11 mouse cellular contexts compared by ENCODE assay signal in genomic region chr3:9580952-9581798, GRCm38 (mm10). TPM values are rescaled to one million over a fixed set of nuclear protein-coding genes. Genes with fewer than 3 reads are reported as not detected.
DNase-seq lines count a peak whose midpoint lies in the region; ATAC-seq and TF ChIP-seq lines count a peak whose summit lies in the region.
"Had no signal": no experiment of that assay in that cellular context is flagged by ENCODE, and none has a peak within 500 bp of the region (broad histone marks: within the 10 kb centered on the region; RNA-seq: fewer than 3 reads in every experiment).

No protein-coding gene starts in this region.

- H3K27me3 ChIP-seq in kidney, embryonic 15.5 days = no peaks in the 10 kb centered on the region
- no peaks in the 10 kb centered on the region for H3K27me3 ChIP-seq in kidney, adult 2 months (replicated peaks; ENCODE audit: control insufficient read depth, insufficient read depth, low read length)
- no peaks in the 10 kb centered on the region for H3K27me3 ChIP-seq in liver, embryonic 11.5 days (replicated peaks; ENCODE audit: control insufficient read depth, insufficient read depth, low read length)

- peaks cover 61% of the 10 kb centered on the region for H3K4me1 ChIP-seq in kidney, embryonic 15.5 days
- H3K4me1 ChIP-seq in kidney, adult 2 months (ENCODE audit: control insufficient read depth, insufficient read depth, low read length) = peaks cover 8% of the 10 kb centered on the region; the same call in 1 of the 2 replicates
- peaks cover 35% of the 10 kb centered on the region for H3K4me1 ChIP-seq in liver, embryonic 11.5 days (replicated peaks; ENCODE audit: control insufficient read depth, insufficient read depth, low read length)

- no peaks in the 10 kb centered on the region for H3K36me3 ChIP-seq in kidney, embryonic 15.5 days
- H3K36me3 ChIP-seq in kidney, adult 2 months (ENCODE audit: control insufficient read depth, insufficient read depth, low read length) = no peaks in the 10 kb centered on the region
- no peaks in the 10 kb centered on the region for H3K36me3 ChIP-seq in liver, embryonic 11.5 days (ENCODE audit: control insufficient read depth, insufficient read depth, low read length)

- no peak overlapping the region for H3K4me3 ChIP-seq in kidney, embryonic 15.5 days (replicated peaks)
- no peak overlapping the region for H3K4me3 ChIP-seq in kidney, adult 2 months (ENCODE audit: insufficient read depth, low read depth, low read length)
- no peak overlapping the region for H3K4me3 ChIP-seq in liver, embryonic 11.5 days (ENCODE audit: low read depth, low read length)

- no peak for DNase-seq in kidney, adult 2 months
- DNase-seq in liver, embryonic 11.5 days (ENCODE audit: low spot score) = peak; percentile 43
- DNase-seq in spleen, postnatal 10 days (ENCODE audit: low spot score in 2 of 2) = peak; percentile 22 to 45
- DNase-seq in thymus, postnatal 25 days = no peak
- no peak for DNase-seq in cerebellum, adult 9-10 months
- DNase-seq: cerebellum, adult 18-20 months; gastrocnemius, postnatal 25 days; kidney, postnatal 10 days had no signal

- peak; percentile 38; the same call in 1 of the 2 replicates for ATAC-seq in kidney, embryonic 15.5 days (replicated peaks; ENCODE audit: low FRiP score)
- ATAC-seq in common myeloid progenitor, adult 5-6 weeks (replicated peaks; ENCODE audit: low read depth, poor library complexity, severe bottlenecking) = peak; percentile 84
- ATAC-seq in liver, embryonic 11.5 days (replicated peaks; ENCODE audit: low FRiP score) = peak; percentile 93
- no peak for ATAC-seq in activated CD4-positive, CD25-positive, alpha-beta regulatory T cell, adult 4 months

- TF ChIP-seq CTCF in kidney, adult 2 months (conservative IDR thresholded peaks at IDR 0.05; ENCODE audit: insufficient read depth, insufficient read length, low read depth, low read length) = no peak

- no peak overlapping the region for H3K9ac ChIP-seq in kidney, embryonic 15.5 days
- H3K9ac ChIP-seq in liver, embryonic 11.5 days (ENCODE audit: low read depth, low read length) = no peak overlapping the region

- no peak overlapping the region for H3K27ac ChIP-seq in kidney, embryonic 15.5 days
- H3K27ac ChIP-seq in kidney, adult 2 months (ENCODE audit: insufficient read depth, low read depth, low read length) = no peak overlapping the region
- peak overlapping the region; percentile 84 for H3K27ac ChIP-seq in liver, embryonic 11.5 days (ENCODE audit: low read depth, low read length)

- WGBS in kidney, embryonic 15.5 days = 78% methylated on average over 14 of the region's 14 CpGs
- 88% methylated on average over 14 of the region's 14 CpGs for WGBS in kidney, adult 2 months
- 59% methylated on average over 14 of the region's 14 CpGs for WGBS in liver, embryonic 11.5 days

- H3K9me3 ChIP-seq in kidney, embryonic 15.5 days (replicated peaks) = no peaks in the 10 kb centered on the region
- no peaks in the 10 kb centered on the region for H3K9me3 ChIP-seq in liver, embryonic 11.5 days (ENCODE audit: control insufficient read depth, low read length)

- no peak overlapping the region for H3K4me2 ChIP-seq in kidney, embryonic 15.5 days
- H3K4me2 ChIP-seq in liver, embryonic 11.5 days = peak overlapping the region; percentile 49

- no peak for TF ChIP-seq POLR2A in kidney, adult 2 months (IDR thresholded peaks at IDR 0.05; ENCODE audit: low read depth, low read length)

RNA-seq across cellular contexts. Expression of gene Zfp704, which starts 28.7 kb away (rescaled TPM):
- polyA plus RNA-seq in kidney, embryonic 15.5 days (2015; fragmentation: Nextera tagmentation; extraction: Ambion mirVana) = 11.0 and 12.1 TPM in 2 replicates
- 11.3 and 12.4 TPM in 2 replicates for polyA plus RNA-seq in kidney, adult 2 months (2012; rRNA removed)
- total RNA-seq in common myeloid progenitor, adult 5-6 weeks (2017) = 23.8 and 25.5 TPM in 2 replicates
- polyA plus RNA-seq in liver, embryonic 11.5 days (2014; fragmentation: Nextera tagmentation; extraction: Ambion mirVana) = 4.1 and 4.7 TPM in 2 replicates
- 1 to 10 TPM in 1 of 2 experiments, under 1 TPM in 1; 0.83 to 1.0 TPM for polyA plus RNA-seq in activated CD4-positive, CD25-positive, alpha-beta regulatory T cell, adult 4 months (2017; shearing (Covaris generic))

Comparison
In these comparisons a context has a peak if more than half of its experiments do, and no peak if none do; other contexts are left out.
1. DNase-seq: peak in liver, embryonic 11.5 days (single experiment) and spleen, postnatal 10 days (2 of 2); none in kidney, adult 2 months (single experiment), thymus, postnatal 25 days (single experiment) and cerebellum, adult 9-10 months (single experiment).